Mouse (Mus musculus) midbrain, embryonic 11.5 days (tissue): ENCODE measurements around the gene Fbxo36. TPM values are rescaled to one million over a fixed set of nuclear protein-coding genes. Genes with fewer than 3 reads are reported as not detected.

ENCODE experiments used
- ATAC-seq: fragments of 200-750 bp; cut with Nextera tagmentation; 2 replicates; pipeline ENCODE4 v1.8.0; 2017; ENCODE audit warnings: moderate TSS enrichment, moderate library complexity; ENCODE audit not compliant: low FRiP score
- DNase-seq: peaks from one replicate; pipeline ENCODE4 v3.0.0; 2015; ENCODE audit warnings: low spot score; ENCODE audit errors: missing footprints
- H3K27ac ChIP-seq: fragments of 300-500 bp; sonication (generic); 2 replicates; pipeline ENCODE4 v1.5.1; 2014; ENCODE audit warnings: low read depth, low read length
- H3K27me3 ChIP-seq: fragments of 300-500 bp; sonication (generic); 2 replicates; pipeline ENCODE4 v1.6.1; 2014; ENCODE audit warnings: mild to moderate bottlenecking, low read length, moderate library complexity, mixed read lengths; ENCODE audit not compliant: control insufficient read depth, insufficient read depth
- H3K36me3 ChIP-seq: fragments of 300-500 bp; sonication (generic); 2 replicates; pipeline ENCODE4 v1.6.1; 2014; ENCODE audit warnings: mild to moderate bottlenecking, low read length, moderate library complexity, mixed read lengths; ENCODE audit not compliant: control insufficient read depth, insufficient read depth
- H3K4me1 ChIP-seq: fragments of 300-500 bp; sonication (generic); 2 replicates; pipeline ENCODE4 v1.6.1; 2014; ENCODE audit warnings: low read length; ENCODE audit not compliant: control insufficient read depth, insufficient read depth
- H3K4me2 ChIP-seq: fragments of 300-500 bp; sonication (generic); 2 replicates; pipeline ENCODE4 v1.6.1; 2014; ENCODE audit warnings: mild to moderate bottlenecking, moderate library complexity
- H3K4me3 ChIP-seq: fragments of 300-500 bp; sonication (generic); 2 replicates; pipeline ENCODE4 v1.5.1; 2014; ENCODE audit warnings: low read depth, low read length
- H3K9ac ChIP-seq: fragments of 300-500 bp; sonication (generic); 2 replicates; pipeline ENCODE4 v1.6.1; 2014; ENCODE audit warnings: low read length
- H3K9me3 ChIP-seq: fragments of 300-500 bp; sonication (generic); 2 replicates; pipeline ENCODE4 v1.6.1; 2016; ENCODE audit warnings: low read length; ENCODE audit not compliant: control insufficient read depth
- WGBS: fragments of 180-500 bp; shearing (Covaris S2); extraction: QIAGEN DNeasy Blood & Tissue Kit; methylation state at CpG from one replicate; pipeline ENCODE4 v1.1.7; 2014; 5-methylcytosine and 5-hydroxymethylcytosine counted together
- polyA plus RNA-seq: library from polyadenylated mRNA; unstranded; fragments of >200 nt; fragmentation: Nextera tagmentation; extraction: Ambion mirVana; gene quantifications from 2 replicates; pipeline ENCODE4 v1.2.1, GENCODE M21; 2014

The Fbxo36 gene
- polyA plus RNA-seq, 1 experiment from 2014 or later, result 10.7 TPM

- H3K4me1 ChIP-seq, result peaks cover 8% of the 10 kb centered on the region
- H3K4me3 ChIP-seq, result no peak overlapping the region
- no peak overlapping the region for H3K4me2 ChIP-seq
- H3K27me3 ChIP-seq, result no peaks in the 10 kb centered on the region
- no peaks in the 10 kb centered on the region; the same call in 1 of the 2 replicates for H3K36me3 ChIP-seq
- no peak overlapping the region for H3K27ac ChIP-seq
- WGBS, result 25% methylated on average over 9 of the region's 9 CpGs
- ATAC-seq, result peak; percentile 43; the same call in 1 of the 2 replicates
- H3K9me3 ChIP-seq, result no peaks in the 10 kb centered on the region
- DNase-seq, result peak; percentile 84
- no peak overlapping the region for H3K9ac ChIP-seq
Measured at GRCm38 (mm10) chr1:84851512-84852235, 12.0 kb downstream of the Fbxo36 start.

- Histone ChIP-seq H3K9ac (no peak overlapping the region), H3K36me3 (no peaks in the 10 kb centered on the region), H3K4me2 (no peak overlapping the region), H3K27ac (no peak overlapping the region), H3K4me3 (no peak overlapping the region), H3K9me3 (no peaks in the 10 kb centered on the region), H3K4me1 (peaks cover 8% of the 10 kb centered on the region), H3K27me3 (no peaks in the 10 kb centered on the region)
- 71% methylated on average over 1 of the region's 1 CpGs for WGBS
- ATAC-seq (no peak), DNase-seq (peak; percentile 4)
Measured at GRCm38 (mm10) chr1:84853721-84854120, 14.1 kb downstream of the Fbxo36 start.

GRCm38 (mm10) chr1:84854966-84855365 is 15.3 kb downstream of the Fbxo36 start:
- Histone ChIP-seq H3K4me1 (peaks cover 8% of the 10 kb centered on the region), H3K9me3 (no peaks in the 10 kb centered on the region), H3K9ac (no peak overlapping the region), H3K27me3 (no peaks in the 10 kb centered on the region), H3K27ac (no peak overlapping the region), H3K4me2 (no peak overlapping the region), H3K36me3 (no peaks in the 10 kb centered on the region), H3K4me3 (no peak overlapping the region)
- DNase-seq (peak; percentile 68), ATAC-seq (no peak)
- WGBS, result 85% methylated on average over 2 of the region's 2 CpGs

DNA sequence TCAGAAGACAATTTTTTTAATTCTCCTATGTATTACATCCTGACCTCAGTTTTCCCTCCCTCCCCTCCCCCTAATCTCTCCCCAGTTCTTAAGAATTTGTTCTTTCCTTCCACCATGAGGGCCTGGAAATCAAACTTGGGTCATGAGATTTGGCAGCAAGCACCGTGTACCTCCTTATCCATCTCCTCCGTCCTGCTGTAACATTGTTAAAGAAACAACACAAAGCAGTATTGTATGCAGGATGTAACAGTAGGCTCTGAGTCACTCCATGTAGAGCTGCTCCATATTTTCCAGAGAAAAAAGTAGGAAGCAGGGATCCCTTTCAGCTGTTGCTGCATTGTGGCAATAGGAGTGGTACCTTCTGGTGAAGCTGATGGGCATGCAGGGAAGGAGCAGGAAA is 16.1 kb downstream of the Fbxo36 start:
- Histone ChIP-seq H3K36me3 (no peaks in the 10 kb centered on the region), H3K4me1 (peaks cover 8% of the 10 kb centered on the region), H3K9me3 (no peaks in the 10 kb centered on the region), H3K9ac (no peak overlapping the region), H3K4me3 (no peak overlapping the region), H3K4me2 (no peak overlapping the region), H3K27me3 (no peaks in the 10 kb centered on the region), H3K27ac (no peak overlapping the region)
- no peak for DNase-seq
- ATAC-seq, result no peak
- WGBS, result 80% methylated on average over 2 of the region's 2 CpGs

GRCm38 (mm10) chr1:84859597-84859996 is 20.0 kb downstream of the Fbxo36 start:
- WGBS, result 93% methylated on average over 6 of the region's 6 CpGs
- DNase-seq (no peak), ATAC-seq (no peak)
- Histone ChIP-seq H3K4me1 (no peaks in the 10 kb centered on the region), H3K36me3 (no peaks in the 10 kb centered on the region), H3K9ac (no peak overlapping the region), H3K27ac (no peak overlapping the region), H3K4me3 (no peak overlapping the region), H3K9me3 (no peaks in the 10 kb centered on the region), H3K27me3 (no peaks in the 10 kb centered on the region), H3K4me2 (no peak overlapping the region)

GRCm38 (mm10) chr1:84860360-84861254 is 21.0 kb downstream of the Fbxo36 start:
- Histone ChIP-seq H3K4me3 (no peak overlapping the region), H3K4me1 (no peaks in the 10 kb centered on the region), H3K9me3 (no peaks in the 10 kb centered on the region), H3K4me2 (no peak overlapping the region), H3K36me3 (no peaks in the 10 kb centered on the region), H3K27me3 (no peaks in the 10 kb centered on the region), H3K9ac (no peak overlapping the region), H3K27ac (no peak overlapping the region)
- DNase-seq (no peak), ATAC-seq (no peak)
- WGBS, result 82% methylated on average over 10 of the region's 10 CpGs

DNA sequence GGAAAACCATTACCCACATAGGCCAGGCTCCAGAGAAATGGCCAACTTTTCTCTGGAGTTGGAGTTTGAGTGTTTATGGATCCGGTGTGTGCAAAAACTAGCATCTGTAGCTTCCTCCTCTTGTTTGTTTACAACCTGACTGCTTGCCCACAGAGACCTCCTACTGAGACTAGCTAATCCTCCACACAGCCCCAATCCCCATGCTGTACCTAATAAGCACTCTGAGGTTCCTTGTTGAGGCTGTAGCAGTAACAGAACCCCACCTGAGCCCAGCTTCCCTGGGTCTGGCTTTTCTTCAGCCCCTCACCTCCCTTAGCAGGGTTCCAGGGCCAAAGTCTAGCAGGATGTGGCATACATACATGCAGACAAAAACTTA is 21.6 kb downstream of the Fbxo36 start:
- WGBS, result 89% methylated on average over 1 of the region's 1 CpGs
- Histone ChIP-seq H3K4me1 (no peaks in the 10 kb centered on the region), H3K4me2 (no peak overlapping the region), H3K9ac (no peak overlapping the region), H3K4me3 (no peak overlapping the region), H3K9me3 (no peaks in the 10 kb centered on the region), H3K27me3 (no peaks in the 10 kb centered on the region), H3K27ac (no peak overlapping the region), H3K36me3 (no peaks in the 10 kb centered on the region)
- DNase-seq, result peak; percentile 23
- no peak for ATAC-seq

GRCm38 (mm10) chr1:84864645-84865044 is 25.0 kb downstream of the Fbxo36 start:
- peak; percentile 54 for DNase-seq
- Histone ChIP-seq H3K9ac (no peak overlapping the region), H3K4me2 (no peak overlapping the region)

DNA sequence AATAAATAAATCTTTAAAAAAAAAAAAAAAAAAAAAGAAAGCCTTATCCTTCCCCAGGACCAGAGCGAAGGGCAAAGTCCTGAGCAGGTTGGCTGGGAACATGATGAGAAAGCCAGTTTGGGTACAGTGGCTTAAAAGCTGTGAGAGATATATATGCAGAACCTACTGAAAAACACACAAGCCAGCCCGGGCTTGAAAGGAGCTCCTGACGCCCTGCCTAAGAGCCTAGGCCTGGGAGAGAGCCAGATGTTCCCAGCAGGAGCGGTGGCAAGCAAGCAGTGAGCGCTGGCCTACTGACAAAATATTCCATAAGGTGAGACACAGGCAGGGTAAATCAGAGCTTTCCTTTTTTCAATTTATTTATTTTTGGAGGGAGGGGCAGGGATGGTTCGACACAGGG is 26.6 kb downstream of the Fbxo36 start:
- WGBS, result 90% methylated on average over 6 of the region's 6 CpGs
- ATAC-seq, result no peak
- H3K27ac ChIP-seq, result no peak overlapping the region
- no peak overlapping the region for H3K4me2 ChIP-seq
- H3K4me1 ChIP-seq, result no peaks in the 10 kb centered on the region
- H3K27me3 ChIP-seq, result no peaks in the 10 kb centered on the region
- no peak overlapping the region for H3K9ac ChIP-seq
- peak; percentile 12 for DNase-seq
- no peaks in the 10 kb centered on the region for H3K36me3 ChIP-seq
- H3K4me3 ChIP-seq, result no peak overlapping the region
- H3K9me3 ChIP-seq, result no peaks in the 10 kb centered on the region

More at GRCm38 (mm10) chr1:84864645-84865044, 25.0 kb downstream of the Fbxo36 start:
- ATAC-seq, result no peak
- Histone ChIP-seq H3K9me3 (no peaks in the 10 kb centered on the region), H3K4me3 (no peak overlapping the region), H3K27me3 (no peaks in the 10 kb centered on the region), H3K27ac (no peak overlapping the region), H3K4me1 (no peaks in the 10 kb centered on the region), H3K36me3 (no peaks in the 10 kb centered on the region)
- WGBS, result 70% methylated on average over 2 of the region's 2 CpGs
